Mouse (Mus musculus) cerebellum, adult 11-12 months (tissue): ENCODE results near the gene 1700025G04Rik.

ENCODE experiments used
- DNase-seq: peaks from one replicate; pipeline ENCODE4 v3.0.0; 2022

The 1700025G04Rik gene

GRCm38 (mm10) chr1:151957669-151958068 is 132.3 kb downstream of the 1700025G04Rik start:
- DNase-seq: no peak

- DNase-seq: no peak
These were observed 134.1 kb downstream of the 1700025G04Rik start for GRCm38 (mm10) chr1:151955866-151956265.

- peak; percentile 67 for DNase-seq
These were observed 136.4 kb downstream of the 1700025G04Rik start for GRCm38 (mm10) chr1:151953563-151953962.

- DNase-seq: no peak
These were observed 141.9 kb downstream of the 1700025G04Rik start for GRCm38 (mm10) chr1:151948065-151948464.

- no peak for DNase-seq
These were observed 142.4 kb downstream of the 1700025G04Rik start for GRCm38 (mm10) chr1:151947571-151947970.

- DNase-seq: no peak
These were observed 145.3 kb downstream of the 1700025G04Rik start for GRCm38 (mm10) chr1:151944457-151945223.

GRCm38 (mm10) chr1:151943681-151944237 is 146.2 kb downstream of the 1700025G04Rik start:
- no peak for DNase-seq

GRCm38 (mm10) chr1:151942972-151943654 is 146.8 kb downstream of the 1700025G04Rik start:
- no peak for DNase-seq

- no peak for DNase-seq
These were observed 149.9 kb downstream of the 1700025G04Rik start for GRCm38 (mm10) chr1:151939987-151940386.

- no peak for DNase-seq
These were observed 150.4 kb downstream of the 1700025G04Rik start for GRCm38 (mm10) chr1:151939510-151939909.

GRCm38 (mm10) chr1:151933605-151934004 is 156.3 kb downstream of the 1700025G04Rik start:
- no peak for DNase-seq

- DNase-seq: no peak
These were observed 163.1 kb downstream of the 1700025G04Rik start for GRCm38 (mm10) chr1:151926826-151927225.

GRCm38 (mm10) chr1:151926141-151926540 is 163.8 kb downstream of the 1700025G04Rik start:
- DNase-seq: no peak

GRCm38 (mm10) chr1:151925738-151926137 is 164.2 kb downstream of the 1700025G04Rik start:
- DNase-seq: no peak

GRCm38 (mm10) chr1:151918806-151919357 is 171.0 kb downstream of the 1700025G04Rik start:
- DNase-seq: no peak

GRCm38 (mm10) chr1:151917736-151918135 is 172.2 kb downstream of the 1700025G04Rik start:
- DNase-seq: no peak

GRCm38 (mm10) chr1:151914494-151914893 is 175.4 kb downstream of the 1700025G04Rik start:
- no peak for DNase-seq

GRCm38 (mm10) chr1:151907014-151907413 is 182.9 kb downstream of the 1700025G04Rik start:
- DNase-seq: no peak

- DNase-seq: no peak
These were observed 189.1 kb downstream of the 1700025G04Rik start for GRCm38 (mm10) chr1:151900706-151901360.

- DNase-seq: no peak
These were observed 190.0 kb downstream of the 1700025G04Rik start for GRCm38 (mm10) chr1:151899964-151900363.

- no peak for DNase-seq
These were observed 194.5 kb downstream of the 1700025G04Rik start for GRCm38 (mm10) chr1:151895406-151895805.

- DNase-seq: no peak
These were observed 195.9 kb downstream of the 1700025G04Rik start for GRCm38 (mm10) chr1:151893976-151894375.

GRCm38 (mm10) chr1:151892008-151892407 is 197.9 kb downstream of the 1700025G04Rik start:
- no peak for DNase-seq
